Mouse (Mus musculus): ENCODE measurements at regions not wholly inside any gene's neighbourhood (a gene's known extent, or its start where the extent isn't known, plus 50 kb on each side); places are given as distances from the start of the nearest gene placed in this dataset.

GRCm38 (mm10) chr4:88951034-88951336 lies 71.0 kb upstream of the Ifne start:
- TF ChIP-seq CTCF (IDR thresholded peaks at IDR 0.05; ENCODE audit: low read depth) = no peak
- no peak for TF ChIP-seq EP300 (IDR thresholded peaks at IDR 0.05; ENCODE audit: low read depth)
